Mouse (Mus musculus): Measurements from ENCODE around the gene Hras.

DNA sequence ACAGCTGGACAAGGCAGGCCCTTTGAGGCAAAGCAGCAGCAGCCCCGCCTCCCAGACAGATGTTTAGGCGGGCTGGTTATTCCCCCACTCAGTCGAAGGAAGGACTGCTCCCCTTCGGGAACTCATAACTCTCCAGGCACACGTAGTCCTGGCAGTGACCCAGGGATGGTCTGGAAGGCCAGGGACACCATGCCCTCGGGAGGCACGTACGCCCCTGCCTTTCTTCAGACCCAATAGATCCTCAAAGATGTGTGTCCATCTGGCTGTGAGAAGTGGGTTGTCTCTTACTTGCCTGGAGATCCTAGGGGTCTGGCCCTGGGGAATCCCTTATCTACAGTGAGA lies 28.3 kb upstream of the Hras start:
- no peak for TF ChIP-seq POLR2A (IDR thresholded peaks at IDR 0.05; ENCODE audit: low read depth, low read length)
- no peak for TF ChIP-seq CTCF (conservative IDR thresholded peaks at IDR 0.05; ENCODE audit: insufficient read depth, insufficient read length, low read depth, low read length)
